Mouse (Mus musculus) activated CD4-positive, CD25-positive, alpha-beta regulatory T cell, adult 9 weeks (primary cell): Measurements from ENCODE around the gene Tnfsf15. TPM values are rescaled to one million over a fixed set of nuclear protein-coding genes. Genes with fewer than 3 reads are reported as not detected.

Experiments used
- polyA plus RNA-seq: library from polyadenylated mRNA; unstranded; fragments of 100-300 nt; shearing (Covaris generic); gene quantifications from one replicate; pipeline ENCODE4 v1.2.1, GENCODE M21; 2017

Tnfsf15 gene
- polyA plus RNA-seq = 0.75 TPM

GRCm38 (mm10) chr4:63744693-63745171 lies at the start of gene Tnfsf15:
Gene Tnfsf15 (minus strand): TSS chr4:63745113.

Other genes with a start within 250 kb of the Tnfsf15 start
- gene Whrn, start 249.1 kb downstream of the Tnfsf15 start, polyA plus RNA-seq = 1.1 TPM
- 149 TPM for gene Atp6v1g1, start 200.3 kb downstream of the Tnfsf15 start, polyA plus RNA-seq
- 30.0 TPM for gene Tmem268, start 186.3 kb downstream of the Tnfsf15 start, polyA plus RNA-seq
- gene Gm11213, start 139.9 kb downstream of the Tnfsf15 start, polyA plus RNA-seq = not detected
- gene Tex48, start 122.7 kb downstream of the Tnfsf15 start, polyA plus RNA-seq = not detected
- gene Gm11214, start 81.7 kb downstream of the Tnfsf15 start, polyA plus RNA-seq = not detected
- 73.4 TPM for gene Tnfsf8, start 116.2 kb upstream of the Tnfsf15 start, polyA plus RNA-seq